ENCODE assay signal across 18 mouse cellular contexts in the genomic region with DNA sequence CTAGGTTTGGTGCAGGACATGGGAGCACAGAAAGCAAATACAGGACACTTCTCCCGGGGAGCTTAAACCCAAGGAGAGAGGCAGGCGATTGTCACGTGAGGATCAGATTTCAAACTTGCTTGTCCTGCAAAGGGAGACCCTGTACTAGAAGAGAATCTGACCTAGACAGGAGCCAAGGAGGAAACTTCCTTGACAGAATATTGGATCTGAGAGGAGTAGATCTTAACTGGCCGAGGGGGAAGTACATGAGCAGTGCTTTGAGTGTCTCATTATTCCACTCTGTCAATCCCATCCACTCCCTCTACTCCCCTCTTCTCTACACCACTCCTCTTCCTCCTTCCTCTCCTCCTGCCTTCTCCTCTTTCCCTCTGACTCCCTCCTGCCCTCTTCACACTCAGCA. TPM values are rescaled to one million over a fixed set of nuclear protein-coding genes. Genes with fewer than 3 reads are reported as not detected.
DNase-seq lines count a peak whose midpoint lies in the region; ATAC-seq and TF ChIP-seq lines count a peak whose summit lies in the region.
"Had no signal": no experiment of that assay in that cellular context is flagged by ENCODE, and none has a peak within 500 bp of the region (broad histone marks: within the 10 kb centered on the region; RNA-seq: fewer than 3 reads in every experiment).

No protein-coding gene starts in this region.

- intact Hi-C loops in heart, postnatal 25 days (cut with DNase I): no loop called here

- DNase-seq in heart, postnatal 25 days (ENCODE audit: low spot score): no peak
- DNase-seq in kidney, postnatal 0 days (ENCODE audit: low spot score): peak; percentile 56
- no peak for DNase-seq in kidney, adult 11 months
- DNase-seq in cerebellum, adult 2 months: no peak
- DNase-seq in gastrocnemius, postnatal 10 days: no peak
- DNase-seq: adrenal gland, adult 8-10 months; cerebellum, adult 11 months; kidney, adult 2 months; left cerebral cortex, postnatal 4 days; right cerebral cortex, postnatal 4 days had no signal

- ATAC-seq in heart, embryonic 12.5 days (ENCODE audit: insufficient number of reproducible peaks, low FRiP score): no peak
- ATAC-seq in kidney, postnatal 0 days (replicated peaks; ENCODE audit: low FRiP score, low read depth): no peak
- ATAC-seq in embryonic facial prominence, embryonic 13.5 days (ENCODE audit: insufficient number of reproducible peaks, insufficient read depth, low FRiP score, low TSS enrichment, low read depth): no peak
- ATAC-seq: forebrain, embryonic 13.5 days; lung, postnatal 0 days had no signal

- H3K27me3 ChIP-seq in heart, embryonic 12.5 days (replicated peaks): no peaks in the 10 kb centered on the region
- no peaks in the 10 kb centered on the region for H3K27me3 ChIP-seq in kidney, postnatal 0 days (ENCODE audit: insufficient read depth, low read length)
- H3K27me3 ChIP-seq in C2C12 (ENCODE audit: control insufficient read depth, insufficient read depth, insufficient read length): peaks cover 6% of the 10 kb centered on the region
- no peaks in the 10 kb centered on the region for H3K27me3 ChIP-seq in embryonic facial prominence, embryonic 13.5 days
- no peaks in the 10 kb centered on the region for H3K27me3 ChIP-seq in cerebellum, adult 2 months (ENCODE audit: control insufficient read depth, insufficient read depth, low read length)
- H3K27me3 ChIP-seq: forebrain, embryonic 13.5 days had no signal

- no peak for TF ChIP-seq CTCF in kidney, postnatal 0 days (IDR thresholded peaks at IDR 0.05; ENCODE audit: low read depth)
- no peak for TF ChIP-seq CTCF in C2C12 (IDR thresholded peaks at IDR 0.05; ENCODE audit: control insufficient read depth, insufficient read depth, insufficient read length)
- no peak for TF ChIP-seq CTCF in cerebellum, adult 2 months (IDR thresholded peaks at IDR 0.05; ENCODE audit: borderline replicate concordance, insufficient read depth, low read depth, low read length)

- H3K9ac ChIP-seq in heart, embryonic 12.5 days: no peak overlapping the region
- H3K9ac ChIP-seq in kidney, postnatal 0 days (ENCODE audit: low read depth, low read length): no peak overlapping the region
- no peak overlapping the region for H3K9ac ChIP-seq in embryonic facial prominence, embryonic 13.5 days
- H3K9ac ChIP-seq: forebrain, embryonic 13.5 days; hindbrain, embryonic 14.5 days; liver, embryonic 14.5 days had no signal

- no peaks in the 10 kb centered on the region for H3K9me3 ChIP-seq in heart, embryonic 12.5 days (replicated peaks)
- H3K9me3 ChIP-seq in kidney, postnatal 0 days (replicated peaks; ENCODE audit: low read length): no peaks in the 10 kb centered on the region
- H3K9me3 ChIP-seq in embryonic facial prominence, embryonic 13.5 days: no peaks in the 10 kb centered on the region
- H3K9me3 ChIP-seq: forebrain, embryonic 13.5 days had no signal

- 11% methylated on average over 4 of the region's 4 CpGs for WGBS in heart, embryonic 12.5 days
- 6% methylated on average over 4 of the region's 4 CpGs for WGBS in kidney, postnatal 0 days
- 10% methylated on average over 4 of the region's 4 CpGs for WGBS in embryonic facial prominence, embryonic 13.5 days
- WGBS in cerebellum, adult 2 months: 52% methylated on average over 4 of the region's 4 CpGs

- no peak for TF ChIP-seq POLR2A in cerebellum, adult 2 months (IDR thresholded peaks at IDR 0.05; ENCODE audit: borderline replicate concordance, insufficient read depth, low read length)

- H3K4me3 ChIP-seq in heart, embryonic 12.5 days: no peak overlapping the region
- no peak overlapping the region for H3K4me3 ChIP-seq in kidney, postnatal 0 days (replicated peaks; ENCODE audit: low read depth, low read length)
- H3K4me3 ChIP-seq in C2C12 (ENCODE audit: insufficient read depth, poor library complexity, severe bottlenecking): no peak overlapping the region
- no peak overlapping the region for H3K4me3 ChIP-seq in embryonic facial prominence, embryonic 13.5 days
- no peak overlapping the region for H3K4me3 ChIP-seq in cerebellum, adult 2 months (replicated peaks; ENCODE audit: insufficient read depth, low read depth, low read length)
- H3K4me3 ChIP-seq: forebrain, embryonic 13.5 days; layer of hippocampus, adult 2 months had no signal

- H3ac ChIP-seq in C2C12 (ENCODE audit: control insufficient read depth, insufficient read length, low read depth): no peak overlapping the region

- no peaks in the 10 kb centered on the region for H3K36me3 ChIP-seq in heart, embryonic 12.5 days
- H3K36me3 ChIP-seq in kidney, postnatal 0 days (ENCODE audit: insufficient read depth, low read length): no peaks in the 10 kb centered on the region
- H3K36me3 ChIP-seq in C2C12 (ENCODE audit: control insufficient read depth, insufficient read depth): no peaks in the 10 kb centered on the region
- H3K36me3 ChIP-seq in embryonic facial prominence, embryonic 13.5 days: no peaks in the 10 kb centered on the region

- no peak overlapping the region for H3K27ac ChIP-seq in heart, embryonic 12.5 days (ENCODE audit: poor library complexity, severe bottlenecking)
- no peak overlapping the region for H3K27ac ChIP-seq in kidney, postnatal 0 days
- H3K27ac ChIP-seq in embryonic facial prominence, embryonic 13.5 days: no peak overlapping the region
- H3K27ac ChIP-seq in cerebellum, adult 2 months (ENCODE audit: insufficient read depth, low read length): no peak overlapping the region
- H3K27ac ChIP-seq: forebrain, embryonic 13.5 days; hindbrain, embryonic 14.5 days; liver, embryonic 14.5 days had no signal

- peak overlapping the region; percentile 1 for H3K4me2 ChIP-seq in heart, embryonic 12.5 days
- H3K4me2 ChIP-seq in kidney, postnatal 0 days (ENCODE audit: low read length): no peak overlapping the region
- H3K4me2 ChIP-seq in embryonic facial prominence, embryonic 13.5 days: peak overlapping the region; percentile 14; the same call in 1 of the 2 replicates
- H3K4me2 ChIP-seq: forebrain, embryonic 13.5 days; hindbrain, embryonic 14.5 days had no signal

- no peaks in the 10 kb centered on the region for H3K79me3 ChIP-seq in C2C12 (ENCODE audit: low read depth)

- H3K79me2 ChIP-seq in C2C12 (ENCODE audit: control insufficient read depth, insufficient read depth): no peaks in the 10 kb centered on the region

- peaks cover 14% of the 10 kb centered on the region for H3K4me1 ChIP-seq in heart, embryonic 12.5 days (replicated peaks)
- no peaks in the 10 kb centered on the region for H3K4me1 ChIP-seq in kidney, postnatal 0 days (replicated peaks; ENCODE audit: insufficient read depth, low read length)
- H3K4me1 ChIP-seq in embryonic facial prominence, embryonic 13.5 days: peaks cover 16% of the 10 kb centered on the region
- peaks cover 6% of the 10 kb centered on the region for H3K4me1 ChIP-seq in cerebellum, adult 2 months (ENCODE audit: control insufficient read depth, insufficient read depth, low read length)

TF ChIP-seq in C2C12, 6 proteins besides CTCF, POLR2A, EP300 and RAD21:
- TF ChIP-seq MAX (IDR thresholded peaks at IDR 0.05) (no peak), USF1 (IDR thresholded peaks at IDR 0.05; ENCODE audit: low read depth) (peak; percentile 36)

RNA-seq across cellular contexts. Expression of gene Nr4a3, which starts 33.3 kb away (rescaled TPM):
- 0.26 and 0.31 TPM in 2 replicates for polyA plus RNA-seq in heart, embryonic 12.5 days (2016; fragmentation: Nextera tagmentation; extraction: Ambion mirVana)
- 1 to 10 TPM; 2.5 to 5.9 TPM for total RNA-seq in heart, postnatal 25 days (2021)
- 0.04 and 0.10 TPM in 2 replicates for polyA plus RNA-seq in kidney, postnatal 0 days (2015; fragmentation: Nextera tagmentation; extraction: Ambion mirVana)
- 0.18 TPM for polyA plus RNA-seq in C2C12 (2012; fragmentation: generic; extraction: Trizol)
- polyA plus RNA-seq in embryonic facial prominence, embryonic 13.5 days (2015; fragmentation: Nextera tagmentation; extraction: Ambion mirVana): 1.0 TPM in 2 replicates
- polyA plus RNA-seq in cerebellum, adult 2 months (2012; rRNA removed): 2.4 TPM in 2 replicates
- 1 to 10 TPM; 2.2 TPM for total RNA-seq in gastrocnemius, postnatal 10 days (2021)

RNA-seq across cellular contexts. Expression of gene Stx17, which starts 46.5 kb away (rescaled TPM):
- polyA plus RNA-seq in heart, embryonic 12.5 days (2016; fragmentation: Nextera tagmentation; extraction: Ambion mirVana): 22.4 and 25.8 TPM in 2 replicates
- total RNA-seq in heart, postnatal 25 days (2021): 10 to 100 TPM; 22.6 to 28.7 TPM
- polyA plus RNA-seq in kidney, postnatal 0 days (2015; fragmentation: Nextera tagmentation; extraction: Ambion mirVana): 20.4 and 21.8 TPM in 2 replicates
- 6.4 TPM for polyA plus RNA-seq in C2C12 (2012; fragmentation: generic; extraction: Trizol)
- 37.4 and 41.3 TPM in 2 replicates for polyA plus RNA-seq in embryonic facial prominence, embryonic 13.5 days (2015; fragmentation: Nextera tagmentation; extraction: Ambion mirVana)
- 11.7 and 12.5 TPM in 2 replicates for polyA plus RNA-seq in cerebellum, adult 2 months (2012; rRNA removed)
- total RNA-seq in gastrocnemius, postnatal 10 days (2021): 10 to 100 TPM; 29.1 to 31.2 TPM
